Mouse (Mus musculus): ENCODE measurements around the gene Gm20388.

Gm20388 gene

DNA sequence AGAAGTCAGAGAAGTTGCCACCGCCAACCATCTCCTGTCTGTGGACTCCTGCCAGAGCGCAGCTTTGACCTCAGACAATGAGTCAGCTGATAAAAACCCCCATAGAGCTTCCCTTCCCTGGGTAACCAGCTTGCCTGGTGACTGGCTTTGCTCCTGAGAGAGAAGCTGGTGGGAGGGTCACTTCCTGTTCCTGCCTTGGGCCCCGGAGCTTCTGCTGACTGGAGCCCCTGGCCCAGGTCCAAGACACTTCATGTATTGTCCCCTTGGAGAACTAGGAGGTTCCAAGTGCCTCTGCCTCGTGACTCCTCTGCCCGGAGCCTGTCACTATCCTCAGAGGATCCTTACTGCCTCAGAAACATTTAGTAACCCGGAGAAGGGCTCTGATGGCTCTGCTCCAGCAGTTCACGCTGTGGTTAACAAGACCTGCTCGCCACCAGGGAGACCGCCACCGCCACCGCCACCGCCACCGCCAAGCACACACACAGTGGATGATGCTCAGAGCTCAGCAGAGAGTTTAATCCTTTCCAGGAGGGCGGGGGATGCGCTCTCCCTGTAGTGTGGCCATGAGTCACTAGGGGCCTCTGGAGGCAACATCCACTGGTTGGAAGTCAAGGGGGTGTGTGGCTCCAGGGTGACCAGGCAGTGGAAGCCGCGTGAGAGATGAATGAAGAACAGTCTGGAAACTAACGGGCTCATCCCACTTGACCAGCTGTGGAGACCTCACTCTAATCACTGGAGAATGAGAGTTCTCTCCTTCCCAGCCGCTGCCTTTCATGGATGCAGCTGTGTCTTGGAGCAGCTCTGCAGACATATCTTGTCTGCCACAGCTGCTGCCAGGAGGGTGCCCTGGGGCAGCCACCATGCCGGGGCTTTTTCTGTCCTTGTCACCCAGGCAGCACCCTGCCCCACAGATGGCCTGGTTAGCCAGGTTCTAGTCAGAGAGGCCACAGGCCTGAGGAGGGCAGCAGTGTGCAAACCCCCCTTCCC is 653.5 kb downstream of the Gm20388 start:
- DNase-seq = peak; percentile 45 to 50

DNA sequence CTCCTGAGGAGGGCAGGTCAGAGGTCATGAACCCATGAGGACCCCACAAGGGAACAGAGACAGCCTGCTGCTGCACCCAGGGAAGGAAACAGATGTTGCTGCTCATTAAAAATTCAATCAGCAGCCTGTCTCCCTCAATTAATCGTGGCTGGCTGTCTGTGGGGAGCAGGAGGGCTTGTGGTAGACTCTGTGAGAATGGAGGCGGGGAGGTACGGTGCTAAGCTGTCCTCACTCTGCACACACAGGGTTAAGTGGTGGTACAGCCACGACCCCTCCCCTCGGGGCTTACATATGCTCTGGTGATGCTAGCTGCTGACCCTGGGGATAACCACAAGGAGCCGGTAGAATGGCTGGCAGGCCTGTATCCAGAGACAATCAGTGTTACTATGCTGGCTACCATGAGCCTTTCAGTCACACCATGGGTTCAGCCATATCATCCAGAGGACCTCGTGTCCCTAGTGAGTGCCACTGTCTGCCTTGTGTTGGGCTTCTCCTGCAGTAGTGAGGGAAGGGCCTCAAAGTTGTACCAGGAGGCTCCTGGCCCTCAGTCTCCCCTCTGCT is 654.6 kb downstream of the Gm20388 start:
- DNase-seq = no peak

DNA sequence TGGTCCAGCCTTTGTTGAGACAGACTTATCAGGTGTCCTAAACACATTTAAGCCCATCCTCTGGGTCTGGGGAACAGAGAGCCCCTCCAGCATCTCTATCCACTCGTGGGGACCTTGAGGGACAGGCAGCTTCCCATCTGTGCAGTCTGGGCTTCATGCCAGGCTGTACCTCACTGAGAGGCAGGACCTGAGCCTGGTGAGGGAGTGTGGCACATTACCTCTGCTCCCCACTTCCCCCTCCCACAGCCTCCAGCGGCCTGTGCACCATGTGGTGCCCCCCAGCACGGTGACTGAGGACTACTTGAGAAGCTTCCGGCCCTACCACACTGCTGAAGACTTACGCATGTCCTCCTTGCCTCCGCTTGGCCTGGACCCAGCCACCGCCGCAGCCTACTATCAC is 656.0 kb downstream of the Gm20388 start:
- no peak for DNase-seq

DNA sequence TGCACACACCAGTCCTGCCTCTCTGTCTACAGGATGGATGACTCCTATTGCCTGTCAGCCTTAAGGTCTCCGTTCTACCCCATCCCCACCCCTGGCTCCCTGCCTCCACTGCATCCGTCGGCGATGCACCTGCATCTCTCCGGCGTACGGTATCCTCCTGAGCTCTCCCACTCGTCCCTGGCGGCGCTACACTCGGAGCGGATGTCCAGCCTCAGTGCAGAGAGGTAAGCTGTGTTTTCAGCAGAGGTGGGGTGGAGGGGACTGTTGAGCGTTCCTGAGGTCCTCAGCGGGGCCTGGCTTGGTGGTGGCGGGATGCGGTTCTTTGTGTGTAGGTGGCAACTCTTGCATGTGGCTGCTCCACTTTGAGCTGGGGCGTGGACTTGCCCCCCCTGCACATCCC is 657.1 kb downstream of the Gm20388 start:
- DNase-seq = no peak

DNA sequence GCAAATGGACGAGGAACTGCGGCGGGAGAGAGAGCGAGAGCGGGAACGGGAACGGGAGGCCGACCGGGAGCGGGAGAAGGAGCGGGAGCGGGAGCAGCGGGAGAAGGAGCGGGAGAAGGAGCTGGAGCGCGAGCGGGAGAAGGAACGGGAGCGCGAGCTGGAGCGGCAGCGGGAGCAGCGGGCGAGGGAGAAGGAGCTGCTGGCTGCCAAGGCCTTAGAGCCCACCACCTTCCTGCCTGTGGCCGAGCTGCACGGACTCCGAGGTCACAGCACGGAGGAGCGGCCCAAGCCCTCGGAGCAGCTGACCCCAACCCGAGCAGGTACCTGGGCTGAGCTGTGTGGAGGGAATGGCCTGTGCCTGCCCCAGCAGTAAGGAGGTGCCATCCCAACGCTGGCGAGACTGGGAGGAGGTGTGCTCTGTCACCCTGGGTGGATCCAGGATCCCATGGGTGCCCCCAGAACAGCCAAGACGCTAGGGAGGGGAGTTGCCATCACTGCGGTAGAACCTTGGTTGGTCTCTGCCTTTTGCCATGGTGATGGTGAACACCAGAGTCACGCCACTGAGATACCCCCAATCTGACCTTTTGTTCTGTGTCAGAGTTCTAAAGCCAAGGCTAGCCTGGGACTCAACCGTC is 657.6 kb downstream of the Gm20388 start:
- DNase-seq = no peak

DNA sequence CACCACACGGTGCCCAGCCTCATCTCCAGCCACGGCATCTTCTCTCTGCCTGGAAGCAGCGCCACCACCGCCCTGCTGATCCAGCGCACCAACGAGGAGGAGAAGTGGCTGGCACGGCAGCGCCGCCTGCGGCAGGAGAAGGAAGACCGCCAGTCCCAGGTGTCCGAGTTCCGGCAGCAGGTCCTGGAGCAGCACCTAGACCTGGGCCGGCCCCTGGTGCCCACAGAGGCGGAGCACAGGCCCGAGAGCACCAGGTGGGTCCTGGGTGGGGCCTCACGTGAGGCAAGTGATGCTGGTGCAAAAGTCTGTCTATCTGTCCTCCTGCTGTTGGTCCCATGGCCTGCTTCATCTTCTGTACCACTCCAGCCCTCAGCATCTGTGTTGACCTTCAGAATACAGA is 658.5 kb downstream of the Gm20388 start:
- no peak for DNase-seq

DNA sequence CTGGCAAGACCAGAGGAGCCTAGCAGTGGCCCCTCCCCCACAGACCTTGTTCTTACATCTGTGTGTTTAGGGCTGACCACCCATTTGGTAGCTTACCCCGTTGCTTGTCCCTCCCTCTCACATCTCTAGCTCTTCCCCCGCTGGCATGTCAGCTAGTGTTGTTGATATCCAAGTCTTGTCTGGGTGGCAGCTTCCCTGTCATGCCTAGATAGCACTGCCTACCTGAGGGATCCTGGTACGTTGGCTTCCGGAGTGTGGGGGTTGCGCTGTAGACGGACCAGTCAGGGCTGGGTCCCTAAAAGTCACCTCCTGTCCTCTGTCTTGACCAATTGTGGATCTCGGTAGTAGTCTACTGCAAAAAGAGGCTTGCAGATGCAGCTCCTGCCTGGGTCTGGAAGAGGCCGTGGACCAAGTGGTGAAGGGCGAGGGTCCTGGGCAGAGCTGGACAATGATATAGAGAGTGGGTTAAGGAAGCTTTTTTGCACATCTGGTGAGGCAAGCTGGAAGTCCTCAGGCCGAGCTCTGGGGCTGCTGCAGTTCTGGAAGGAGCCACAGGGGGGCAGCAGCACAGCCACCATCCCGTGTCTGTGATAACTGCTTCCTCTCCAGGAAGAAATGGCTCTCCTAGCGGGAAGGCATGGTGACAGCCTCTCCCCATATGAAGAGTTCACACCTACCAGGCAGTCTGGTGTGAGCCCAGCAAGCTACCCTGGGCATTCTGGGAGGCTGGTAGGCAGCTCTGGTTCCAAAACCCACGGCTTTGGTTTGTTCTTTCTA is 659.5 kb downstream of the Gm20388 start:
- peak; percentile 85 to 87 for DNase-seq

DNA sequence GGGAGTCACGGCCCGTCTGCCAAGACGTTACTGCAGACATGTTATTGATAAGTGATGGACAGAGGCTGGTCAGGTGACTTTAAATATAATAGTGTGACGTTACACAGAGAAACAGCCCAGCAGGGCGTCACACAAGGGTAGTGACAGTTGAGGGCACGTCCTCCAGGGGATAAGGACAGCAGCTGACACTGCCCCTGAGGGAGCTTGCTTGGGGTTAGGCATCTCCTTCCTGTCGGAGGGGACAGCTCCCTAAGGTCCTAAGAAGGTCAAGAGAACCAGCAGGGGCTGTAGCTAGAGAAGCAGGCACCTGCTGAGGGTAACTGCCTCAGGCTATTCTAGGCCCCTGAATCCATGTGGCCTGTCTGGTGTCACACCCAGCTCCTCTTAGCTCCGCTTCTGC is 660.9 kb downstream of the Gm20388 start:
- peak in 1 of 2 experiments; percentile 42 for DNase-seq

DNA sequence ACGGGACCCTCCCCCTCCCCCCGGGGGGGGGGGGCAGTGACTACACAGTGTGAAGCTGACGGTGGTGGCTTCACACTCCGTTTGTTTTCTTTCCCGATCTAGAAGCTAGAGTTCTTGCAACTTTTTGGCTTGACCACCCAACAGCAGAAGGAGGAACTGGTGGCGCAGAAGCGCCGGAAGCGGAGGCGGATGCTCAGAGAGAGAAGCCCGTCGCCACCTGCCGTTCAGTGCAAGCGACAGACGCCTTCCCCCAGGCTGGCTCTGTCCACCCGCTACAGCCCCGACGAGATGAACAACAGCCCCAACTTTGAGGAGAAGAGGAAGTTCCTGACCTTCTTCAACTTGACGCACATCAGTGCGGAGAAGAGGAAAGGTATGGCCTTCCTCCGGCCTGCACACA is 661.9 kb downstream of the Gm20388 start:
- peak; percentile 81 for DNase-seq

DNA sequence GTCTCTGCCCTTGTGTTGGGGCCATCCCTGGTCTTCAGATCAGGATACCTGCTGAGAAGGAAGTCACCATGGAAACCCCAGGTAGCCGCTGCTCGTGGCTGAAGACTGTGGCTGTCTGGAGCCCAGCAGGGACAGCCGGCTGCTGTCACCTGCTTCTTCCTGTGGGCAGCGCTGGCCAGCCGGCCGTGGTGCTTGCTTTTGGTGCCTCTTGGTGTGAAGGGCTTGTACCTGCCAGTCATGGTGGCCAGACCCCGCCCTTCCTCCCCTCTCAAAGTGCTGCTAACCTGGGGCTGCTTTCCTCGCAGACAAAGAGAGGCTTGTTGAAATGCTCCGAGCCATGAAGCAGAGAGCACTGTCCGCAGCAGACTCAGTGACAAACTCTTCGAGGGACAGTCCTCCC is 663.2 kb downstream of the Gm20388 start:
- DNase-seq = no peak

DNA sequence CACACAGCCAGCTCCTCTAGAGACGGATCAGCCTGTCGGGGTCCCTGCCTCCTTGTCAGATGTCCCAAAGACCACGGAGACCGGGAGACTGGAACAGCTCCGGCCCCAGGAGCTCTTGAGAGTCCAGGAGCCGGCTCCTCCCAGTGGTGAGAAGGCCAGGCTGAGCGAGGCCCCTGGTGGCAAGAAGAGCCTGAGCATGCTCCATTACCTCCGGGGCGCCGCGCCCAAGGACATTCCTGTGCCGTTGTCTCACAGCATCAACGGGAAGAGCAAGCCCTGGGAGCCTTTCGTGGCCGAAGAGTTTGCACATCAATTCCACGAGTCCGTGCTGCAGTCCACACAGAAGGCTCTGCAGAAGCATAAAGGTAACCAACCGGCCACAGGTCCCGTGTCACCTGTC is 664.3 kb downstream of the Gm20388 start:
- no peak for DNase-seq

DNA sequence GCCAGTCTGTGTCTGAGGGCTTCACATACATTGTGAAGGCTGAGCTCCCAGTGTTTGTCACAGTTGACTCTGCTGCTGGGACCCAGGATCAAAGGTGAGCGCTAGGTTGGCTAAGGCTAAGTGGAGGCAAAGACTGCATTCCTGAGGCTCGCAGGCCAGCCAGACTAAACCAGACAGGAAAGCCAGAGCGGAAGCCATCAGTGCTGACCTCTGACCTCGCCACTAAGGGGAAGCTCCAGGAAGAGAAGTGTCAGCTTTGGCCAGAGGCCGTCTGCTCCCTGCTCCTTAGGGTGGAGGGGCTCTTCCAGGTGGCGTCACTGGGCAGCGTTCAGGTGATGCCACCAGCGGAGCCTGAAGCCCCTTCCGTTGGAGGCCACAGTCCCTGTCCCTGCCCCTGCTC is 665.2 kb downstream of the Gm20388 start:
- no peak for DNase-seq

DNA sequence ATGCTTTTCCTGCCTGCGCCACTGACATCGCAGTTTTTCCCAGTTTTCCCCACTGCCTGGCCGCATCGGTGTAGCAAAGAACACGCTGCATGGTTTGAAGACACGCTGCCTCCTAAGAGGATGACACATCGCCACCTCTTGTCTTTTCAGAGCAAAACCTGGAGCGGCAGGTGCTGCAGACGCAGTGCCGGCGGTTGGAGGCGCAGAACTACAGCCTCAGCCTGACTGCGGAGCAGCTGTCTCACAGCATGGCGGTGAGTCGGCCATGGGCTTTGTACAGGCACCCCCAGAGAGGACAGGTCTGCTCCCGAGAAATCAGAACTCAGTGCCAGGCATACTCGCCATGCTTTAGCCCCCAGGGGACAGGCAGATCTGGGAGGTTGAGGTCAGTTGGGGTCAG is 667.2 kb downstream of the Gm20388 start:
- DNase-seq = no peak

DNA sequence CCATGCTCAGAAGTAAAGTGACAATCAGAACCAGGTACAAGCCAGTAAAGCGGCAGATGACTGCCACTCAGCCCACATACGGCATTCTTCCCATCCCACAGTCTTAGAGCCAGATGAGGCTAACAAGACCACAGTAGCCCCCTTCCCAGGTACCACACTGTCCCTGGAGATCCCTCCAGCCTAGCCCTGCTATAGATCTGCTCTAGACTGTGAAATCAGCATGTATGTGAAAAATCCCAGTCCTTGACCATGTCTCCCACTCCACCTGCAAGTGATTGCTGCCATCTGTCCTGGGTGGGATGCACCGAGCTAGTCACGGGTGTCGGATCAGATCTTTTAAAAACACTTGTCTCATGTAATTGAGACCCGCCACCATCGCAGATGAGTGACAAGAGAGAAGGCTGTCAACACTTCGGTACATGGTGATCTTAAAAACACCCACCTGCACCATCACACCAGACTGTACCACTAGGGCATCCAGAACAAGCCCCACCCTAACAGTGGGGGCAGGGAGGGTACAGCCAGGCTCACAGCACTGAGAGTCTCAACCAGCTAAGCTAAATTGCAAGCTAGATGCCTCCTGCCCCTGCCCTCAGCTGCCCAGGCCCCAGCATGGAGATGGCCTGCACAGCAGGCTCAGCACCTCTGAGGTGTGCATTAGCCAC is 669.8 kb downstream of the Gm20388 start:
- DNase-seq = no peak

DNA sequence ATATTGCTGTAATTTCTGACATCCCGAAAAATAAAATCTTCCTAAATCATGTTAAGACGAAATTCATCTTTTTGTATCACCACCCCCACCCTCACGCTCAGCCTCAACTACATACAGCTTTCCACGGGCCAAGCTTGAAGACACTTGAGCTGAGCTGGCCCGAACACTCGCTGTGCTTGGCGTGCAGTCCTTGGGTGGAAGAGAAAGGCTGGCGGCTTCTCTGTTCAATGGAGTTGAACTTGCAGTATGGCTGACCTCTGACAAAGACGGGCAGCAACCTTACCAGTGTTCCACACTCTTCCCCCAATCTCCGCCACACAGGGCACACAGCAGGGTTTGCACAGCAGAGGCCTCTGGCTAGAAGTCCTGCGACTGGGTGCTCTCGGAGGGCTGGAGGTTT is 670.7 kb downstream of the Gm20388 start:
- DNase-seq = no peak

DNA sequence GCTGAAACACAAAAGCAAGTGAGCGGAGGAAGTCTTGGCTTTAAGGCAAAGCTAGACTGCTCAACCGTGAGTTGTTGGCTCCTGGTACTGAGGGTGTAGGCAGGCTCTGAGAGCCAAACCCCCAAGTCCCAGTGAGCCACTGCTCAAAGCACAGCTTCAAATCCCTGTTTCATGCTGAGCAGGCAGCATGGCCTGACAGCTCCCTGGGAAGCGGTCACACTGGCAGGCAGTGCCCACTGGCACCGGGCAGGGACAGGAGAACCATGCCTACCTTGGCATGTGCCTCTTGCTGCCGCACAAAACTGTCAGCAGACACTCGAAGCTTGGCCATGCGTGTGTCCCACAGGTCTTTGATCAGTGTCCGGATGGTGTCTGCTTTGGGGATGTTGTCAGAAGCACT is 671.2 kb downstream of the Gm20388 start:
- no peak for DNase-seq

DNA sequence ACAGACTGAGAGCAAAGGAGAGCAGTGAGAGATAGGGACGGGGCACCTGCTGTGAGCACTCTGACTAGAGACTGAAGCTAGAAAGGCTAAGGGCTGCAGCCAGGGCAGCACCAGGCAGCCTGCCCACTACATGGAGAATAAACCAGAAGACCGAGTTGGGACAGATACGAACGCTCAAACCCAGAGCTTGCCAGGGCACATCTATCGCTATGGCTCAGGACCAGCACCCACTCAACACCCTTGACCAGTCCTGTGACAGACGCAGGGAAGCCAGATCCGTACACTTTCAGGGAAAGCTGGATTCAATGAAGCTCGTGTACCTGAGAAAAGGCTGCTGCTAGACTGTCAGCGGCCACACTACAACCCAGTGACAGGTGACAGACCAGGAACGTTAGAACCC is 674.9 kb downstream of the Gm20388 start:
- no peak for DNase-seq

DNA sequence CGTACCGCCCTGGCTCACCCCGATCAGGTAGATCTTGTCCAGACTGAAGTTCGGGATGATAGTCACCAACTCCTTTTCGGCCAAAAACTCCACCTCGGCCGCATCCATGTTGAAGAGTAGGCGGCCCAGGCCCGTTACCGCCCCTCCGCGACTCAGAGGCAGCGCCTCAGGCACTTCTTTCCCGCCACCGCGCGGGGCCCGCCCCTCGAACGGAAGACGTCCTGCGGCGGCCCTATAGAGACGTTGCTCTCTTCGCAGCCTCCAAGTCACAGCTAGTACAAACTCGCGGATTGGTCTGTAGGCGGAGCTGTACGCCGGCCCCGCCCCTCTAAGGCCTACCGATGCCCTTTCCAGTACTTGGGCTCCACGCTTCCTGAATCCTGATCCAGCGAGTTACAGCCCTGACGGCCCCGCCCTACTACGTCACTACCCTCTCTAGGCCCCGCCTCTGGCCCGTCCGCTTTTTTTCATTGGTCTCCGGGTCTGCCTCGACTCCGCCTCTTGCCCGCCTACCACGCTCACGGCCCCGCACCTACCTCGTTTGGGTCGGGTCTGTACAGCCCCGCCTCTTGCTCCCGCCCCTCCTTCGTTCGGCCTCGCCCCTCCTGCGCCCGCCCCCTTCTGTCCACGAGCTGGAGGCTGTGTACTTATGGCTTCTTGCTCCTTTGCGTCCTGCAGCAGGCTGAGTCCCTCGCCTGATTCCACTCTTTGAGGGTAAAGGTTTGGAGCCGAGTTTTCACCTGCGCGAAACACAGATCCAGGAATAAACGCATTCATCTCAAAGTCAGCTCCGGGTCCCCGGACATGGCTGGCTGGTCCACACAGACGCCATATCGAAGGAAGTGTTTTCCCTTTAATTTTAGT is 678.5 kb downstream of the Gm20388 start, which contains the start of gene Gins2:
Gene Gins2, minus strand, starts transcription at position 397 of the 864 bp plus-strand sequence.
- DNase-seq = peak; percentile 98 to 99

DNA sequence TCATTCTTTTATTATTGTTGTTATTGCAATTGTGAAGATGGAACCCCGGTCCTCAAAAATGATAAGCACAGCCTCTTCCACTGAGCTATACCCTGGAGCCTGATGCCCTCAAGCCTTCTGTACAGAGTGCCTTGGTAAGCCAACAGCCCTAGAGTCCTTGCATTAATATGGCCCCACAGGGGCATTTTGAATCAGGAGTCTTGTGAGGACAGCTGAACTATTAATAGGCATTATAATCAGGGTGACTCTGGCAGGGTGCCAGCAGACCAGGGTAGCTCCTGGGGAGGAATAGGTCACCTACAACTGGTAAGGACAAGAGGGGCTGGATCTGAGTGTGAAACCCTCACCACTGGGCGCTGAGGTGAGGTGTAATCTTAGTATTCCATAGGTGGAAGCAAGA is 679.3 kb downstream of the Gm20388 start:
- DNase-seq = peak; percentile 41 to 45

DNA sequence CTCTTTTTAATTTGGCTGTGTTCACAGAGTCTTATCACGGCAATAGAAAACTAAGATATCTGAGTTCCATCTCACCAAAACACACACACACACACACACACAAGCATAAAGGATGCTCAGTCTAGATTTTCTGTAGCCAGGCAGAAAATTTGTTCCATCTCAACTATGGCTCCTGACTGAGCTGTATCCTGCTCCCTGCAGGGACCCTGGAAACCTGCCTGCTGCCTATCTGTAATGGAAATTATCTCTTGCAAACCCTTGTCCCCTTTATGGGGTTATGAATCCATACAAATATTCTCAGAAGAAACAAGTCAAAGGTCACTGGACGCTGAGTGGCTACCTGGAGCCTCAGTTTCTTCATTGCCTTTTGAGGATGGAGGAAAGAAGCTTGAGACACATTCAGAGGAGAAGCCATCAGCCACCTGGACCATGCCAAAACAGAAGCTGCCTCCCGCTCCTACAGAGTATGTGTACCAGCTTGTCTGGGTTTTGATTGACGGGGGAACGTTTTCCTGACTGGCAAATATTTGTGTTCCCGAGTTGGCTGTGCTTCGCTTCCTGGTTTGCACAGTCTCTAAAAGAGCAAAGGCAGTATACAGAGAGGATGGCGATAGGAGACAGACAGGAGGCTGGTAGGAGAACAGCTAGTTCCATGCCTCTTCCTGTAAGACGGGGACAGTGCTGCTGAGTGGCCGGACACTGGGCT is 681.1 kb downstream of the Gm20388 start:
- DNase-seq = no peak

DNA sequence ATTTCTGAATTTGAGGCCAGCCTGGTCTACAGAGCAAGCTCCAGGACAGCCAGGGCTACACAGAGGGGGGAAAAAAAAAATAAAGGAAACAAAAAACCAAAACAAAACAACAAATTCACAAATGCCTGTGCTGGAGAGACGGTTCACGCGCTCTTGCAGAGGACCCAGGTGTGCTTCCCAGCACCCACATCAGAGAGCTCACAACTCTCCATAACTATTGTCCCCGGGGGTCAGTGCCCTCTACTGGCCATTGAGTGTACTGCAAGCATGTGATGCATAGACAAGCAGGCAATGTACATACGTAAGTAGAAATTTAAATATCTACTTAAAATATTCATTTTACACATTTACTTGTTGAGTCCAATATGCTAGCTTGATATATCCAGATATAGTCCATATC is 683.9 kb downstream of the Gm20388 start:
- peak; percentile 62 to 65 for DNase-seq

Measured in B cell, adult 2 months (primary cell).